Mouse (Mus musculus): Measurements from ENCODE around the gene Slc35g2.
A peak's percentile ranks its signal among the peaks of the same experiment; 100 is the strongest.

Gene Slc35g2

GRCm38 (mm10) chr9:100560251-100560890 is 10.5 kb downstream of the Slc35g2 start:
- no peak for DNase-seq (ENCODE audit: inconsistent age in 2 of 2, low spot score in 1 of 2)

GRCm38 (mm10) chr9:100558991-100559390 is 11.9 kb downstream of the Slc35g2 start:
- no peak for DNase-seq (ENCODE audit: inconsistent age in 2 of 2, low spot score in 1 of 2)

- no peak for DNase-seq (ENCODE audit: inconsistent age in 2 of 2, low spot score in 1 of 2)
These were observed 12.8 kb downstream of the Slc35g2 start for GRCm38 (mm10) chr9:100558023-100558573.

DNA sequence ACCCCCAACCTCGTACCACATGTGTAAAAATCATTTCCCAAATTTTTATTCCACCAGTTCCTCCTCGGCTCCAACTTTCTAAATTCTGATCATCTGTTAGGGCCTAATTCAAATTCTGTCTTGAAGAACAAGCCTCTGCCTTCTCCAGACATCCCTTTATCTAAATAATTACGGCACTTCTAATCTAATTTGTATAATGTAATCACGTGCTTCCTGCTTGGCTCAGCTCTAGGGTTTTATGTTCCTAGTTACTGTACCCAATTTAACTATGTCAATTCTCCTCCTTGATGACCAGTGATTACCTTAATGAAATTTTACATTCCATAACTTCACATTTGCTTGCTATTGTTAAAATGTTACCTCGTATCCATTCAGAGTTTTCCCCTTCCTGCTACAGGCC is 15.2 kb downstream of the Slc35g2 start:
- no peak for DNase-seq (ENCODE audit: inconsistent age in 2 of 2, low spot score in 1 of 2)

DNA sequence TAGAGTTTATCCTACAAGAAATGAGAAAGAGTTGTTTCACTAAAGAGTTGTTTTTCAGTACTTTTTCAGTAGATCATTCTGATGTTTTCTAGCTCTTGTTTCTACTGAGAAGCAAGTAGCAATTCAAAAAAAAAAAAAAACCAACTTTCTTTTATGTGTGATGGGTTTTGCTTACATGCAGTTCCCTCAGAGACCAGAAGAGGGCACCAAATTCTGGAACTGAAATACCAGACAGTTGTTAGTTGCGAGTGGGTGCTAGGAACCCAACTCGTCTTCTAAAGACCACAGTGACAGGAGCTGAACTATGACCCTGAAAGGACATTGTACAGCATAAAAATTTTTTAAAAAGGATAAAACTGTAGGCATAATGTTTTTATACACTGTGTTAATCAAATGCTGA is 22.6 kb downstream of the Slc35g2 start:
- DNase-seq (ENCODE audit: inconsistent age in 2 of 2, low spot score in 1 of 2), result no peak

DNA sequence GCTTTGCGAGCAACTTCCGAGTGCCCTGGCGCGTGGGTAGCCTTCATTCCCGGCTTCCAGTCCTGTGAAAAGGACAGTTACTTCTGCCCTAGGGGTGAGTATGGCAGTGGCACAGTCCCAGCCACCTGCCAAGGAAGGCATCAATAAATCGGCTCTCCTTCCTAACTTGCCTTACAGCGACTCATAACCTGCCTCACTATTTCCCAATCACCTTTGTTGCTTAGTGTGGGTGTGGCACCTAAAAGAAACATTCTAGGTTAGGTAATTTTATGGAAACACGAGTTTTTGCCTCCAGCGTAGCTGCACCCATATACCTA is 24.3 kb downstream of the Slc35g2 start:
- no peak for DNase-seq (ENCODE audit: inconsistent age in 2 of 2, low spot score in 1 of 2)

- peak; percentile 99 to 100 for DNase-seq (ENCODE audit: inconsistent age in 2 of 2, low spot score in 1 of 2)
These were observed 24.9 kb downstream of the Slc35g2 start, which contains the start of gene Nck1 for GRCm38 (mm10) chr9:100545715-100546593. Nck1 (minus strand) TSS chr9:100546134.

- no peak for DNase-seq (ENCODE audit: inconsistent age in 2 of 2, low spot score in 1 of 2)
These were observed 25.8 kb downstream of the Slc35g2 start for GRCm38 (mm10) chr9:100544948-100545714.

DNA sequence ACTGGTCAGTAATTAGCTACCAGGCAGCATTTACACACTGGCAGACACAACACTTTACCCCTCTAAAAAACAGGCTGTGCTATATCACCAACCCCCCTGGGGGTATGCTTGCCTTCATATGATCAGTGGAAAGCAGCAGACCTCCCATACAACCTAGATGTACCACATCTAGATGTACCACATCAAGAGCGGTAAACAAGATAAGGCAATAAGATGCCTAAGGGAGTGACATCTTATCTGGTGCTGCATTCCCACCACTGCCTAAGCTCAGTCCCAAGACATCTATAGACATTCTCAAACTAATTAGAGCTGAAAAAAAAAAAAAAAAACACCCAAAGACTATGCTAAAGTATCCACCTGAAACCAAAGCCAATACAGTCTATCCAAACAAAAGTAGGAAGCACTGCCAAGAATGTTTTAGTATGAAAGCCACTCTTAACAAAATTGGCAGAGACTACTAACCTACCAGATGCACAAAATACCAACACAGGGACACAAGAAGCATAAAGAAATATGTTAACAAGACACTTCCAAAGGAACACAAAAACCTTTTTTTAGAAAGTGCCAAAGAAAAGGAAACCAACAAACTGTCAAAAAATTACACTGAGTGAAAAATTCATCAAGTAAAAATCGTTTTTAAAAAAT is 35.1 kb downstream of the Slc35g2 start:
- DNase-seq (ENCODE audit: inconsistent age in 2 of 2, low spot score in 1 of 2), result no peak

GRCm38 (mm10) chr9:100534686-100535085 is 36.2 kb downstream of the Slc35g2 start:
- peak in 1 of 2 experiments; percentile 13 for DNase-seq (ENCODE audit: inconsistent age in 2 of 2, low spot score in 1 of 2)

GRCm38 (mm10) chr9:100532847-100533505 is 37.9 kb downstream of the Slc35g2 start:
- peak in 1 of 2 experiments; percentile 13 for DNase-seq (ENCODE audit: inconsistent age in 2 of 2, low spot score in 1 of 2)

DNA sequence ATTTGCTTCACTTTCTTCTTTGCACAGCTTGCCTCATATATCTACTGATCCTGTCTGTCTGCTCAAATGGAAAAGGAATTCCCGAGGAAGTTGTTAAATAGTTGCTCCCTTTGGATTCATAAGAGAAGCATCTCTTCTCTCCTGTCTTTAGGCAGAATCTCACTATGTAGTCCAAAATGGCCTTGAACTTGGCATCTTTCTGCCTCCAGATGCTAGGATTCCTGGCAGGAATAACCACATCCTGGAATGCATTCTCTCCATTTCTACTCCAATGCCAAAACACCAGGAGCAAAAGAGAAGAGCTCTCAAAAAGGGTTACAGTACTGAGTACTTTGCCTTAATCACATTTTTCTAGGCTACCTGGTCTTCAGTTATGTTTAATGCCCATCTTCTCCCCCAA is 39.6 kb downstream of the Slc35g2 start:
- DNase-seq (ENCODE audit: inconsistent age in 2 of 2, low spot score in 1 of 2), result peak in 1 of 2 experiments; percentile 40

GRCm38 (mm10) chr9:100525225-100525624 is 45.7 kb downstream of the Slc35g2 start:
- no peak for DNase-seq (ENCODE audit: inconsistent age in 2 of 2, low spot score in 1 of 2)

- DNase-seq (ENCODE audit: inconsistent age in 2 of 2, low spot score in 1 of 2), result no peak
These were observed 48.9 kb downstream of the Slc35g2 start for GRCm38 (mm10) chr9:100522029-100522428.

GRCm38 (mm10) chr9:100520586-100520985 is 50.3 kb downstream of the Slc35g2 start:
- DNase-seq (ENCODE audit: inconsistent age in 2 of 2, low spot score in 1 of 2), result peak; percentile 47 to 88

- DNase-seq (ENCODE audit: inconsistent age in 2 of 2, low spot score in 1 of 2), result no peak
These were observed 50.9 kb downstream of the Slc35g2 start for GRCm38 (mm10) chr9:100520012-100520411.

GRCm38 (mm10) chr9:100507581-100507980 is 63.3 kb downstream of the Slc35g2 start:
- peak in 1 of 2 experiments; percentile 39 for DNase-seq (ENCODE audit: inconsistent age in 2 of 2, low spot score in 1 of 2)

DNA sequence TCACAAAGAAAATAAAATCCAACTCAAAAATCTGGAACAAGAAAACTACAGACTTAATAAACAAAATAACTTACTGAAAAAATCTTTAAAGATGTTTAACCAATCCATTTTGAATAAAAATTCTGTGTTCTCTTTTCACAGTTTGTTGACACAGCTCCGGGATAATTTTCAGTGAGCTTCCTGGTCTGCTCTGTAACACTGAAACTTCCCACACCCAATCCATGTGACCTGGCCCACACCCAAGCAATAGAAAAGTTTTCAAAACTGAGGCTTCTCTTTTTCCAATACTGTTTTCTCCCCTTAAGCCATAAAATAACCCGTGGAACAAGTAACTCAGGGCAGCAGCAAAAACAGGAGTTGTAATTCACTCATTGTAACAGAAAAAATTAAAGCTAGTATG is 64.2 kb downstream of the Slc35g2 start:
- peak in 1 of 2 experiments; percentile 75 for DNase-seq (ENCODE audit: inconsistent age in 2 of 2, low spot score in 1 of 2)

- no peak for DNase-seq (ENCODE audit: inconsistent age in 2 of 2, low spot score in 1 of 2)
These were observed 65.4 kb downstream of the Slc35g2 start for GRCm38 (mm10) chr9:100505498-100505897.

Measured in adrenal gland, adult (tissue).